Mouse (Mus musculus) CD4-positive, CD25-positive, alpha-beta regulatory T cell, adult 9 weeks (primary cell): ENCODE measurements around the gene Taf11. TPM values are rescaled to one million over a fixed set of nuclear protein-coding genes. Genes with fewer than 3 reads are reported as not detected.

Experiments
- polyA plus RNA-seq: library from polyadenylated mRNA; unstranded; fragments of 100-300 nt; shearing (Covaris generic); gene quantifications from one replicate; pipeline ENCODE4 v1.2.1, GENCODE M21; 2017

Taf11 gene
- polyA plus RNA-seq: 52.3 TPM

DNA sequence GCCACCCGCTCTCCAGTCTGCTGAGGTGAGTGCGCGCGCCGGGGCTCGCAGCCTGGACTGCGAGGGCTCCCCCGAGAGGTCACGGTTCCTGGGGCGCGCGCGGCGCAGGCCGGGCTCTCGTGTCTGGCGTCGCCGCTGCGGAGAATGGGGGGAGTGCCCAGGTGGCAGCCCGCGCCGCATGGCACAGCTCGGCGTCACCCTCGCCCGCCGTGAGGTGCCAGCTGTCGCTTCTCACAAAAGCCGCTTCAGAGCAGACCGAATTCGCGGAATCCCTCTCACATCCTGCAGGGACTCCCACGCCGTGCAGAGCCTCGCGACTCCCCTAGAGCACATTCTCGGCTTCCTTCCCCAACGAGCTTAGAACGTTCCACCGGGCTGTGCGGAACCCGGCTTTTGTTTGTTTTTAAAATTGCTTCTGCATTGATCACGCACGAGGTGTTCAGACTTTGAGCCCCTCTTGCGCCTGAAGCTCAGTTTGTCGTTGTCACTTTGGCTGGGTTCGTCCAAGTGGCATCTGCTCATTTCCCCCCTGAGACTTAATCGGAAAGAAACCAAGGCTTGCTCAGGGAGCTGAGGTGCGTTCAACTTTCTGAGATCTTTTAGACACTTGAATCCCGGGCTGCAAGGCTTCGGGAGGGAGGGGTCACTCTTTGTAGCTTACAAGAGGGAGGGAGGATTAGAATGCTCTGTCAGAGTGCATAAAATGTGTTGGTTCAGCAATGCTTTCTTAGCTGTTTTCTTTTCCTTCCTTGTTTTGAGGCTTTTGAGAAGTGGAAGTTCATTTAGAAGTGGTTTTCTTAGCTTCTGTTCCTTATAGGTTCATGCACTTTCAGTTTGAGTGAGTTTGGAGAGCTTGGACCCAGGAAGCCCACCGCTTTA, at the start of gene Taf11:
Taf11 (minus strand) TSS at position 223 of the 879 bp plus-strand sequence.

GRCm38 (mm10) chr17:27908888-27909621, 589 bp downstream of the Taf11 start, which contains the start of gene Anks1:
Anks1 (plus strand) TSS chr17:27909306.

DNA sequence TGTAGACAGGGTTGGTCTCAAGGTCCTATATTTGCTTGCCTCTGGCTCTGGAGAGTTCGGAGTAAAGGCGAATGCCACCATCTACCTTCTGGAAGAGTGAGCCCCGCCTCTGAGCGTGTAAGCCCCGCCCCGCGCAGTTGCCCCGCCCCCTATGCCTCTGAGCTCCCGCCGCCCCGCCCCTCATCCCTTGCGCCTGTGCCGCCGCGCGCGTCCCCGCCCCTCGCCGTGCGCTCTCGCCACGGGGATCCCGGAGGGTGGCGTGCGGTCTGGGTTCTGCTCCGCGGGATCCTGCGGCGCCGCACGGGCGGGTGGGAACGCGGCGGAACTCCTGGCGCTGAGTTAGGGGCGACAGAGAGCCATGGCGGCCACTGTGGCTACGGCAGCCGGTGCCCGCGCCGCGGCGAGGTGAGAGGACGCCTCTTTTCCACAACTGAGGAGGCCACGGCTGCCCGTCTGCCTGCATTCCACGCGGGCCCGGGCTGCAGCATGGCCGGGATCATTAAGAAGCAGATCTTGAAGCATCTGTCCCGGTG, 53.3 kb downstream of the Taf11 start, which contains the start of gene Uhrf1bp1:
Uhrf1bp1 (plus strand) TSS at position 177 of the 533 bp plus-strand sequence.

Other genes starting within 250 kb of the Taf11 start
- gene Spdef, start 180.9 kb downstream of the Taf11 start, polyA plus RNA-seq: not detected
- gene D17Wsu92e, start 89.2 kb downstream of the Taf11 start, polyA plus RNA-seq: 6.2 TPM
- gene Snrpc, start 71.7 kb downstream of the Taf11 start, polyA plus RNA-seq: 224 TPM
- gene Uhrf1bp1, start 53.4 kb downstream of the Taf11 start, polyA plus RNA-seq: 1.0 TPM
- 5.0 TPM for gene Anks1, start 538 bp downstream of the Taf11 start, polyA plus RNA-seq
- gene Tcp11, start 170.8 kb upstream of the Taf11 start, polyA plus RNA-seq: 0.94 TPM
- gene Scube3, start 232.3 kb upstream of the Taf11 start, polyA plus RNA-seq: not detected